Mouse (Mus musculus) hindbrain, embryonic 12.5 days (tissue): ENCODE data around the gene Ccdc167. TPM values are rescaled to one million over a fixed set of nuclear protein-coding genes. Genes with fewer than 3 reads are reported as not detected.

ENCODE experiments used
- ATAC-seq: fragments of 200-750 bp; cut with Nextera tagmentation; 2 replicates; pipeline ENCODE4 v1.8.0; 2017; ENCODE audit warnings: moderate TSS enrichment; ENCODE audit not compliant: low FRiP score
- H3K27ac ChIP-seq: fragments of 300-500 bp; sonication (generic); 2 replicates; pipeline ENCODE4 v1.5.1; 2016; ENCODE audit warnings: mild to moderate bottlenecking
- H3K27me3 ChIP-seq: fragments of 300-500 bp; sonication (generic); 2 replicates; pipeline ENCODE4 v1.6.1; 2016; ENCODE audit warnings: mild to moderate bottlenecking
- H3K36me3 ChIP-seq: fragments of 300-500 bp; sonication (generic); 2 replicates; pipeline ENCODE4 v1.6.1; 2016; ENCODE audit warnings: mild to moderate bottlenecking
- H3K4me1 ChIP-seq: fragments of 300-500 bp; sonication (generic); 2 replicates; pipeline ENCODE4 v1.6.1; 2016
- H3K4me2 ChIP-seq: fragments of 300-500 bp; sonication (generic); replicated peaks from 2 replicates; pipeline ENCODE4 v1.6.1; 2016; ENCODE audit warnings: mild to moderate bottlenecking
- H3K4me3 ChIP-seq: fragments of 300-500 bp; sonication (generic); 2 replicates; pipeline ENCODE4 v1.5.1; 2016; ENCODE audit warnings: mild to moderate bottlenecking
- H3K9ac ChIP-seq: fragments of 300-500 bp; sonication (generic); 2 replicates; pipeline ENCODE4 v1.6.1; 2016; ENCODE audit warnings: mild to moderate bottlenecking, moderate library complexity
- H3K9me3 ChIP-seq: fragments of 300-500 bp; sonication (generic); replicated peaks from 2 replicates; pipeline ENCODE4 v1.6.1; 2016; ENCODE audit warnings: mild to moderate bottlenecking
- WGBS: fragments of 180-500 bp; shearing (Covaris S2); methylation state at CpG from one replicate; pipeline ENCODE4 v1.1.7; 2016; 5-methylcytosine and 5-hydroxymethylcytosine counted together
- polyA plus RNA-seq: library from polyadenylated mRNA; unstranded; fragments of >200 nt; fragmentation: Nextera tagmentation; extraction: Ambion mirVana; gene quantifications from 2 replicates; pipeline ENCODE4 v1.2.1, GENCODE M21; 2016

Ccdc167 gene
- polyA plus RNA-seq, 1 experiment from 2014 or later, result 15.3 TPM

DNA sequence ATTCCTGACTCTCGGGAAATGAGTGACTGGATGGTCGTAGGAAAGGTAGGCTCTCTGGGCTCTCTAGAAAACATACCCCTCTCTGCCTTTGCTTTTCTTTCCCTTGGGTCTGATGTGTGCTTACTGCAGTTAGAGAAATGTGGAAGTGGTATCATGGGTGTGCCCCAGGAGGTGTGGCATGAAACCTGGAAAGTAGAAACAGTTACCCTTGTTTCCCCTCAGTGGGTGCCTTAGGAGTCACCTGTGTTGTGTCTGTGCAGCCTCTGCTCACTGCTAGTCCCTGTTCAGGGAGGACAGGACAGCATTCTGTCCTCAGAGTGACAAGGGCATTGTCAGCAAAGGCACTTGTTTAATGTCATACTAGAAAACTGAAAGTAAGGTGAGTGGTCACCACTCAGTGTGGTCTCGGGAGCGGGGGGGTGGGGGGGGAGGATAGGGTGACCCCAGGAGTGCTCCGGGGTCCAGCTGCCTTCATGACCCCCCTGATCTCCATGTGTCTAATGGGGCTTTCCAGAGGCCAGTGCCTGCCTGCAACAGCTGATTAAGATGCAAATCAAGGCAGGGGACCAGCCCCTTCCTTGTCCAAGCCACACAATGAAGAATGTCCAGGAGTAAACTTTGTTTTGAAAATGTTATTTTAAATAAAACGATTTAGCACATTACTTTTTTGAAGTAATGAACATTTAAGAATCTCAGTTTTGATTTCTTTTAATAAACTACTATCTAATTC is 37.6 kb downstream of the Ccdc167 start:
- H3K9ac ChIP-seq, result no peak overlapping the region
- H3K27me3 ChIP-seq, result no peaks in the 10 kb centered on the region
- no peak overlapping the region for H3K4me3 ChIP-seq
- H3K9me3 ChIP-seq, result no peaks in the 10 kb centered on the region
- 80% methylated on average over 6 of the region's 6 CpGs for WGBS
- no peak overlapping the region for H3K27ac ChIP-seq
- H3K4me2 ChIP-seq, result no peak overlapping the region
- H3K4me1 ChIP-seq, result no peaks in the 10 kb centered on the region
- ATAC-seq, result no peak
- H3K36me3 ChIP-seq, result peaks cover 88% of the 10 kb centered on the region

DNA sequence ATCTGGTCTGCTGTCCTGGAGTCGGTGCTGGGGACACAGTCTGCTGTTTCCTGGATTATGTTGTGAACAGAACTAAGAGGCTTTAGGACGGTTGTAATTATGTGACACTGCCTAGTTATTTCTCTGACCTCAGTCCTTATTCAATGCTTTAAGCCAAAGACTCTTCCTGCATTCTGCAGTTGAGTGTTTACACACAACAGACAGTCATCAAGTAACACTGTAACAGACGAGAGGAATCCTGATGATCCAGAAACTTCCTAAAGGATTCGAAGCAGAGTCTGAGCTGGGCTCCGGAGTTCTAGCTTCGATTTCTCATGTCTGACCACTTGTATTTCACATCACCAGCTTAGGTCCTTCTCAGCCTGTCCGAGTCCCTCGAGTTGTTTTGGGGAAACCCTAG is 38.3 kb downstream of the Ccdc167 start:
- ATAC-seq, result no peak
- 90% methylated on average over 8 of the region's 8 CpGs for WGBS
- Histone ChIP-seq H3K9ac (no peak overlapping the region), H3K4me1 (no peaks in the 10 kb centered on the region), H3K27ac (no peak overlapping the region), H3K4me2 (no peak overlapping the region), H3K27me3 (no peaks in the 10 kb centered on the region), H3K36me3 (peaks cover 89% of the 10 kb centered on the region), H3K4me3 (no peak overlapping the region), H3K9me3 (no peaks in the 10 kb centered on the region)

DNA sequence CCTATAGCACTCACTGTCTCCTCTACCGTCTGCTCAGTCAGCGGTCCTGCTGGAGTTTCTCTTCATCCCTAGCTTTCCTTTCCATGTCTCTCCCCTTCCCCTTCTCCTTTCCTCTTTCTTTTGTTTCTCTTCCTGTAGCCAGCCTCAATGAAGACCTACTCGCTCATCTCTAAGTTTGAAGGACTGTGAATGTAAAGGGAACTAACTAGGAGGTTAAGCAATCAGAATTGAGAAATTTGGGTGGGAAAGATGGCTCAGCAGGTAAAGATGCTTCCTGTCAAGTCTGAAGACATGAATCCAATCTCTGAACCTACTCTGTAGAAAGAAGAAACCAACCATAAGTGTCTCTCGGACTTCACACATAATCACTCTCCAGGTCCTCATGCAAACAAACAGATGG is 43.5 kb downstream of the Ccdc167 start:
- no peak for ATAC-seq
- no peak overlapping the region for H3K9ac ChIP-seq
- 95% methylated on average over 4 of the region's 4 CpGs for WGBS
- H3K4me2 ChIP-seq, result no peak overlapping the region
- no peak overlapping the region for H3K4me3 ChIP-seq
- peaks cover 55% of the 10 kb centered on the region for H3K36me3 ChIP-seq
- H3K27me3 ChIP-seq, result no peaks in the 10 kb centered on the region
- no peak overlapping the region for H3K27ac ChIP-seq
- H3K9me3 ChIP-seq, result no peaks in the 10 kb centered on the region
- no peaks in the 10 kb centered on the region for H3K4me1 ChIP-seq

DNA sequence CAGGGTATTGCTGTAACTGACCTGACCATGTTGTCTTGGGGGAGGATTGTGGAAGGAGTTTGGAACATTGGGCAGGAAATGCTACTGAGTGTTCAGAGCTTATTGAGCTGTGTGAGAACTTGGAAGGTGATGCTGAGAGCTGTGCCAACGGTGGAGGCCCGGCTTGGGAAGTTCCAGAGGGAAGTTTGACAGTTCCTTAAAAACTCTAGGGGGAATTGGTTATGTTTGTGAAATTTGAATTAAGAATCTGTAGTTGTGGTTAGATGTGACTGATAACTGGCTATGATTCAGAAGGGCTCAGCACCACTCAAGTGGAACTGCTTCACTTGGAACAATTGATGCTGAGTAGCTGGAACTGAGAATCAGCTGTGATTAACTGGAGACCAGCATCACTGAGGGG is 45.8 kb downstream of the Ccdc167 start:
- peaks cover 38% of the 10 kb centered on the region for H3K36me3 ChIP-seq

DNA sequence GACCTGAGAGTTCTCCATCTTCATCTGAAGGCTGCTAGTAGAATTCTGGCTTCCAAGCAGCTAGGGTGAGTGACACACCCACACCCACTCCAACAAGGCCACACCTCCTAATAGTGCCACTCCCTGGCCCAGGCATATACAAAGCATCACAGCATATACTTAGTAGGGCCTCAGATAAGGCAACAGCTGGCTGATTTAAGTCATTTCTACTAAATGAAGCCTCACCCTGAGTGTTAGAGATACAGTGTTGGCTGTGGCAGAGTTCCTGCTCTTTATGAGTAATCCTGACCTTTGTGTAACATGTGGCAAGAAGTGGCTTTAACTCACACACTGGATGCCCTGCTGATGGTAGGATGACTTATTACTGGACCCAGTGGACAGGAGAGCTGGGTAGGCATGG is 46.9 kb downstream of the Ccdc167 start:
- no peaks in the 10 kb centered on the region for H3K27me3 ChIP-seq
- H3K36me3 ChIP-seq, result peaks cover 31% of the 10 kb centered on the region
- no peaks in the 10 kb centered on the region for H3K9me3 ChIP-seq
- no peak overlapping the region for H3K9ac ChIP-seq
- H3K27ac ChIP-seq, result no peak overlapping the region
- H3K4me2 ChIP-seq, result no peak overlapping the region
- H3K4me1 ChIP-seq, result 0 out of 2 replicates have a peak, but pooled peaks cover 4% of the 10 kb centered on the region
- no peak overlapping the region for H3K4me3 ChIP-seq
- ATAC-seq, result no peak

More for the DNA sequence above, 45.8 kb downstream of the Ccdc167 start:
- 0 out of 2 replicates have a peak, but pooled peaks cover 4% of the 10 kb centered on the region for H3K4me1 ChIP-seq
- no peak overlapping the region for H3K4me2 ChIP-seq
- WGBS, result 94% methylated on average over 2 of the region's 2 CpGs
- no peaks in the 10 kb centered on the region for H3K27me3 ChIP-seq
- no peak overlapping the region for H3K9ac ChIP-seq
- no peak overlapping the region for H3K4me3 ChIP-seq
- no peak overlapping the region for H3K27ac ChIP-seq
- H3K9me3 ChIP-seq, result no peaks in the 10 kb centered on the region
- ATAC-seq, result no peak

DNA sequence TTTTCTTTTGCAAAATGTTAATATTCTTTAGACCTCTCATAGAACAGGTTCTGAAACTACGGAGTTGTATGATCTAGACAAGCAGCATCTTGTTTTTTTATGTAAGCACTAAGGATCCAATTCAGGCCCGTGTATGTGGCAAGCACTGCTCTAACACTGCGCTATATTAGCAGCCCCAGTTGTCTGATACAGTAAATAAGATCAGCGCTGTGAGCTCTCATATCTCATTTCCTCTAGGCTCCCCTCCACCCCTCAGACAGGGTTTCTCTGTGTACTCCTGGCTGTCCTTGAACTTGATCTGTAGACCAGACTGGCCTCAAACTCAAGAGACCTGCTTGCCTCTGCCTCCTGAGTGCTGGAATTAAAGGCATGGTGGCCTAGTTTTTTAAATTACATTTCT is 47.8 kb downstream of the Ccdc167 start:
- 96% methylated on average over 4 of the region's 4 CpGs for WGBS
- H3K4me3 ChIP-seq, result no peak overlapping the region
- peaks cover 32% of the 10 kb centered on the region for H3K36me3 ChIP-seq
- no peak overlapping the region for H3K4me2 ChIP-seq
- no peaks in the 10 kb centered on the region for H3K27me3 ChIP-seq
- H3K4me1 ChIP-seq, result 0 out of 2 replicates have a peak, but pooled peaks cover 4% of the 10 kb centered on the region
- ATAC-seq, result no peak
- H3K9ac ChIP-seq, result no peak overlapping the region
- no peaks in the 10 kb centered on the region for H3K9me3 ChIP-seq
- H3K27ac ChIP-seq, result no peak overlapping the region

DNA sequence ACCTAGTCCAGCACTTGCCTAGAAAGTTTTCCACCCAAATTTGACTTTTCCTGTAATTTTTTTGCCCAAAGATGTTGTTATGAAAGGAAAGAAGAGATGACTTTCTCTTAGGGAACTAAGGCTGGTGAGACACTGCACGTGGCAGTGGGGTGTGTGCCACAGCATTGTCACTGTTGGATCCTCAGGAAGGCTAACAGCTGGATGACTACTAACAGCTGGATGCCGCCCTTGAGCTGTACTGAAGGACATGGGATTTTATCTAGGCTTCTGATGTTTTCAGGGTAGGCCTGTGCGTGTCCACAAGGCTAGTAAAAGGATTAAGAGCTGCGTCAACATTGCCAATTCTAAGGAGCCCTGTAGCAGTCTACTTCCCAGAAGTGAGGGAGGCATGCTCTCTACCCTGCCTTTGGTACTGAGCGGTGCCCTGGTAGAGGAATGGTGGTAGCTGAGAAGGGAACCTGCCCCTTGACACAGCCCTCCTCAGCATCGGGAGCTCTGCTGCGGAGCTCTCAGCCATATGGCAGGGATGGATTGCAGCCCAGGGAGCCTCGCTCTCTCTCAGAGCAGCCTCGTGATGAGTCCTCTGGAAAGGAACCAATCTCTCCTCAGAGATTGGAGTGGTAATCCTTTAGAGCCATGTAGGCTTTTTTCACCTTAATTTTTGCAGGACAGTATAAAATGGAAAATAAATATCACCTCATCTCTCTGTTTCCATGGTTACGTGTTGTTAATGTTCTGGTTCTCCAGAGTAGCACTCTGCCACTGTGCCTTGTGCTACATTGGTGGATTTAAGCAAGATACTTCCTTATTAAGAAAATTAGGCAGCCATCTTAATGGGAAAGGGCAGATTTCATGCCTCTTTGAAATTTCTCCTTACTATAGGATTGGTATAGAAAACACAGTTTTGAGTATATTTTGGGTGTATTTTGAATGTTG is 48.5 kb downstream of the Ccdc167 start:
- Histone ChIP-seq H3K9me3 (no peaks in the 10 kb centered on the region), H3K4me2 (no peak overlapping the region), H3K4me3 (no peak overlapping the region), H3K27ac (no peak overlapping the region), H3K27me3 (no peaks in the 10 kb centered on the region), H3K4me1 (0 out of 2 replicates have a peak, but pooled peaks cover 4% of the 10 kb centered on the region), H3K9ac (no peak overlapping the region), H3K36me3 (peaks cover 28% of the 10 kb centered on the region)
- 76% methylated on average over 10 of the region's 10 CpGs for WGBS
- no peak for ATAC-seq

DNA sequence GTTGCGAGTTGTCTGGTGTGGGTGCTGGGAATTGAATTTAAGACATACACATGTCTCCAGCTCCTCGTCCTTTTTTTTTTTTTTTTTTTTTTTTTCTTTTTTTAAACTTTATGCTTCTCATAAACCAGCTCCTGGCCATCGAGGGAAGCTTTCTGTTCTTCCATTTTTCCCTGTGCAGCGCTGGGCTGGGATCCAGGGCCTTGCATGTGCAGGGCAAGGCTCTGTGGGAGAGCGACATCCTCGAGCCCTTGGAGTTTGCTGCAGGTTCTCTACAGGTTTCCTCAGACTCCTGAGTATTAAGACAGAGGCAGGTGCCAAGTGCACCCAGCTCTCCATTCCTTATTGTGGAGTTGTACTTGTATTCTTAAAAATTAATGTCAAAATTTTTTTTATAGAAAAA is 54.7 kb downstream of the Ccdc167 start:
- WGBS, result 94% methylated on average over 6 of the region's 6 CpGs
- H3K9ac ChIP-seq, result no peak overlapping the region
- no peak overlapping the region for H3K27ac ChIP-seq
- no peaks in the 10 kb centered on the region for H3K27me3 ChIP-seq
- no peak for ATAC-seq
- no peak overlapping the region for H3K4me2 ChIP-seq
- H3K4me3 ChIP-seq, result no peak overlapping the region
- no peaks in the 10 kb centered on the region for H3K9me3 ChIP-seq
- peaks cover 7% of the 10 kb centered on the region for H3K4me1 ChIP-seq
- H3K36me3 ChIP-seq, result peaks cover 17% of the 10 kb centered on the region

DNA sequence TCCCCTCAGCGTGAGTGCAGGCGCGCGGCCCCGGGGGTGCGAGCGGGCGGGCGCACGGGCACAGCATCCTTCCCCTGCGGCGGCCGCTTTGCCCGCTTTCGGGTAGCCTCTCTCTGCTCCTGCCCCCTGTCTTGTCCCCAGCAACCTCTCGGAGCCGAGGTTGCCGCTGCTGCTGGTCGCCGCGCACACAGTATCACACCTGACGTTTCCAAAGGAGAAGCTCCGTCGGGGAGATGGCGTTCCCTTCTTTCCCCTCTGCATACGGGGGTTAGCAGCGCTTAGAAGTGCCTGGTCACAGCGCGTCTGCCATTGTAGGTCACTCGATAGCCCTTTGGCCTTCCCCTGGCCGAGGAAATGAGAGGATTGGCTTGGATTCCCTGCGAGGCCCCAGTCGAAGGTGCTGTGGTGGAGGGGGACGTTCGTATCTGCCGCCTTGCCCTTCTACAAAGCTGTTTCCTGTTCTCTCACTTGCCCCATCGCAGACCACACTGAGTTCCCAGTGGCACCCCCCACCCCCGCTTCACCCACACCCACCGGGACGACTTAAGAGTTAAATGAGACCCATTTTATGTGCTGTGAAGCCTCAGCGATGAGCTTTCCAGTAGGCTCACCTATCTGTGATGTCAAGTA is 56.0 kb downstream of the Ccdc167 start:
- peak overlapping the region; percentile 87 for H3K4me2 ChIP-seq
- peak; percentile 77; the same call in 1 of the 2 replicates for ATAC-seq
- under 1% methylated on average over 41 of the region's 41 CpGs for WGBS
- H3K9me3 ChIP-seq, result no peaks in the 10 kb centered on the region
- peak overlapping the region; percentile 96 for H3K4me3 ChIP-seq
- peak overlapping the region; percentile 93 for H3K9ac ChIP-seq
- H3K36me3 ChIP-seq, result peaks cover 14% of the 10 kb centered on the region
- H3K27ac ChIP-seq, result peak overlapping the region; percentile 94
- peaks cover 7% of the 10 kb centered on the region for H3K4me1 ChIP-seq
- H3K27me3 ChIP-seq, result no peaks in the 10 kb centered on the region

DNA sequence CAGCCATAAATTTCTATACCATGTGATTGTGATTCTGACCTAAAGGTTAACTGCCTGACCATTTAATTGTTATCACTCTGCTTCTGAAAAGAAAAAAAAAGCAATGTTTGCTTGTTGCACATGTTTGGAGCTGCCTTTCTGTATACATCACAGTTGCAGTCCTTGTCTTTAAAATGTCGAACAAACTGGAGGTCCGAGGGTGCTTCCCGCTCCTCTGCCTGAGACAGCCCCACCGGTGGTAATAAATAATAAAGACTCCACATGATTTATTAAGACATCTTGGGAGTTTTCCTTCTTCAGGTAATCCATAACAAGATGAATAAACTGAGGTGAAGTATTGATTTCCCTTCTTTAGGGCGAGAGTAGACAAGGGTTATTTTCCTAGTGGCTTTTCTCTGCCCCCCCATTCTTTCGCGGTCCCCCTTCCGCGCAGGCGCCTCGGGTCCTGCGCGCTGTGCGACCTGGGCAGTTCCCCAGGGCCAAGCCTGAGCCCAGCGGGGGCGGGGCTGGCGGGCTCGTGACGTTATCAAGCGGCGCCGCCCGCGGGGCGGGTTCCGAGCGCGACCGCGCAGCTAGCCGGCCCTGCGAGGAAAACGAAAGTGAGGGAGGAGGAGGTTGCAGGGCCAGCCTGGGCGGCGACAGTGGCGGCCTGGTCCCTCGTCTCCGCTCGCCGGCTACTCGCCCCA is 56.6 kb downstream of the Ccdc167 start, which contains the start of gene Cmtr1:
TSS of gene Cmtr1 (plus strand) at position 520 of the 686 bp plus-strand sequence.
- H3K4me1 ChIP-seq, result peaks cover 7% of the 10 kb centered on the region
- H3K36me3 ChIP-seq, result peaks cover 12% of the 10 kb centered on the region; the same call in 1 of the 2 replicates
- H3K4me3 ChIP-seq, result peak within 1 kb of the TSS; percentile 96
- H3K9me3 ChIP-seq, result no peaks in the 10 kb centered on the region
- H3K27ac ChIP-seq, result peak within 1 kb of the TSS; percentile 94
- H3K4me2 ChIP-seq, result peak within 1 kb of the TSS; percentile 87
- peak within 1 kb of the TSS; percentile 93 for H3K9ac ChIP-seq
- 1% methylated on average over 41 of the region's 41 CpGs for WGBS
- peak; percentile 98 for ATAC-seq
- no peaks in the 10 kb centered on the region for H3K27me3 ChIP-seq

DNA sequence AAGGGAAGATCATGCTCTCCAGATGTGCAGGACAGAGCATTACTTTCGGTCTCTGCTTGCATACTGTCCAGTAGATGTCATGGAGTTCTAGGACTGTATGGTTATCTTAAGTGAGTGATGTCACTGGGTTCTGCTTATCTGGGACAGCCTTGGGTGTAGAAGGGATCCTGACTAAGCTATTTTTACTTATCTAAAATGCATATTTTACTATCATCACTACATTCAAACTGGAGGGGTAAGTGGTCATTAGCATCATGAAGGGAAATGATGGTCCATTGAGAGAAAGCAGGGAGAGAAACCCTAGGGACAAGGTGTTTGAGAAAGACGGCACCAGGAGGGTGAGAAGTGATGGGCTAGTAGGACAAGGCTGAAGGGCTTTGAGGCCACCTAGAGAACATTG is 58.6 kb downstream of the Ccdc167 start:
- no peak for ATAC-seq
- H3K36me3 ChIP-seq, result 0 out of 2 replicates have a peak, but pooled peaks cover under 1% of the 10 kb centered on the region
- H3K4me3 ChIP-seq, result no peak overlapping the region
- WGBS, result 78% methylated on average over 2 of the region's 2 CpGs
- H3K27me3 ChIP-seq, result no peaks in the 10 kb centered on the region
- peaks cover 7% of the 10 kb centered on the region for H3K4me1 ChIP-seq
- no peak overlapping the region for H3K9ac ChIP-seq
- H3K9me3 ChIP-seq, result 0 out of 2 replicates have a peak, but pooled peaks cover 3% of the 10 kb centered on the region
- no peak overlapping the region for H3K27ac ChIP-seq
- H3K4me2 ChIP-seq, result no peak overlapping the region
